Mouse (Mus musculus) left cerebral cortex, adult 8-10 months (tissue): ENCODE measurements around the gene Ccdc33. TPM values are rescaled to one million over a fixed set of nuclear protein-coding genes. Genes with fewer than 3 reads are reported as not detected.
A peak's percentile ranks its signal among the peaks of the same experiment; 100 is the strongest.

Source experiments
- DNase-seq, 2 experiments: peaks; one replicate each; pipeline ENCODE4 v3.0.0; 2022; ENCODE audit warnings: low spot score in 2 of 2
- total RNA-seq, 4 experiments: library from RNA; stranded (reverse); gene quantifications; 2 replicates each; pipeline ENCODE4 v1.2.4; 2022

The Ccdc33 gene
- total RNA-seq, 4 experiments from 2014 or later: 1.1 to 2.3 (median 1.6) TPM

- no peak for DNase-seq
These were observed 12.3 kb upstream of the Ccdc33 start for GRCm38 (mm10) chr9:58130909-58131308.

GRCm38 (mm10) chr9:58129508-58129907 lies 10.9 kb upstream of the Ccdc33 start:
- no peak for DNase-seq

- DNase-seq: no peak
These were observed 10.3 kb upstream of the Ccdc33 start for GRCm38 (mm10) chr9:58128926-58129413.

- DNase-seq: no peak
These were observed 7.2 kb upstream of the Ccdc33 start for GRCm38 (mm10) chr9:58125811-58126210.

- no peak for DNase-seq
These were observed 6.5 kb upstream of the Ccdc33 start for GRCm38 (mm10) chr9:58125085-58125484.

GRCm38 (mm10) chr9:58116024-58116651 lies 2.5 kb downstream of the Ccdc33 start:
- DNase-seq: no peak

- DNase-seq: no peak
These were observed 3.2 kb downstream of the Ccdc33 start for GRCm38 (mm10) chr9:58115297-58115925.

GRCm38 (mm10) chr9:58114019-58114418 lies 4.6 kb downstream of the Ccdc33 start:
- DNase-seq: no peak

- no peak for DNase-seq
These were observed 5.2 kb downstream of the Ccdc33 start for GRCm38 (mm10) chr9:58113279-58113884.

- no peak for DNase-seq
These were observed 5.8 kb downstream of the Ccdc33 start for GRCm38 (mm10) chr9:58112866-58113278.

GRCm38 (mm10) chr9:58112321-58112751 lies 6.3 kb downstream of the Ccdc33 start:
- DNase-seq: no peak

GRCm38 (mm10) chr9:58111431-58111830 lies 7.2 kb downstream of the Ccdc33 start:
- peak; percentile 58 to 91 for DNase-seq

- DNase-seq: no peak
These were observed 7.8 kb downstream of the Ccdc33 start for GRCm38 (mm10) chr9:58110787-58111186.

- no peak for DNase-seq
These were observed 11.1 kb downstream of the Ccdc33 start for GRCm38 (mm10) chr9:58107494-58107893.

GRCm38 (mm10) chr9:58105595-58106169 lies 12.9 kb downstream of the Ccdc33 start:
- DNase-seq: no peak

- no peak for DNase-seq
These were observed 15.0 kb downstream of the Ccdc33 start for GRCm38 (mm10) chr9:58103647-58104046.

- DNase-seq: peak in 1 of 2 experiments; percentile 69
These were observed 16.6 kb downstream of the Ccdc33 start for GRCm38 (mm10) chr9:58102013-58102412.

- no peak for DNase-seq
These were observed 18.6 kb downstream of the Ccdc33 start for GRCm38 (mm10) chr9:58099836-58100565.

GRCm38 (mm10) chr9:58096629-58097301 lies 21.9 kb downstream of the Ccdc33 start:
- DNase-seq: peak in 1 of 2 experiments; percentile 69

- no peak for DNase-seq
These were observed 22.6 kb downstream of the Ccdc33 start for GRCm38 (mm10) chr9:58095977-58096376.

- DNase-seq: no peak
These were observed 24.8 kb downstream of the Ccdc33 start for GRCm38 (mm10) chr9:58093776-58094175.
